Mouse (Mus musculus) hindbrain, embryonic 14.5 days (tissue): ENCODE measurements around the gene Pald1. TPM values are rescaled to one million over a fixed set of nuclear protein-coding genes. Genes with fewer than 3 reads are reported as not detected.

Experiments used
- ATAC-seq: fragments of 200-750 bp; cut with Nextera tagmentation; 2 replicates; pipeline ENCODE4 v1.8.0; 2017; ENCODE audit warnings: moderate number of reproducible peaks, mild to moderate bottlenecking, moderate TSS enrichment, moderate library complexity; ENCODE audit not compliant: low FRiP score
- DNase-seq: peaks from one replicate; pipeline ENCODE4 v3.0.0-alpha.2; 2015; ENCODE audit warnings: low spot score
- H3K27ac ChIP-seq: fragments of 300-500 bp; sonication (generic); 2 replicates; pipeline ENCODE4 v1.5.1; 2014; ENCODE audit warnings: mild to moderate bottlenecking, moderate library complexity
- H3K27me3 ChIP-seq: fragments of 300-500 bp; sonication (generic); 2 replicates; pipeline ENCODE4 v1.6.1; 2014; ENCODE audit warnings: mild to moderate bottlenecking, low read length, mixed read lengths; ENCODE audit not compliant: control insufficient read depth, insufficient read depth
- H3K36me3 ChIP-seq: fragments of 300-500 bp; sonication (generic); replicated peaks from 2 replicates; pipeline ENCODE4 v1.6.1; 2014; ENCODE audit not compliant: control insufficient read depth, insufficient read depth
- H3K4me1 ChIP-seq: fragments of 300-500 bp; sonication (generic); replicated peaks from 2 replicates; pipeline ENCODE4 v1.6.1; 2014; ENCODE audit warnings: antibody characterized with exemption, low read length, mixed read lengths; ENCODE audit not compliant: control insufficient read depth, insufficient read depth
- H3K4me2 ChIP-seq: fragments of 300-500 bp; sonication (generic); replicated peaks from 2 replicates; pipeline ENCODE4 v1.6.1; 2014; ENCODE audit warnings: mild to moderate bottlenecking, moderate library complexity
- H3K4me3 ChIP-seq: fragments of 300-500 bp; sonication (generic); replicated peaks from 2 replicates; pipeline ENCODE4 v1.5.1; 2014; ENCODE audit warnings: mild to moderate bottlenecking, low read length
- H3K9ac ChIP-seq: fragments of 300-500 bp; sonication (generic); 2 replicates; pipeline ENCODE4 v1.6.1; 2014
- H3K9me3 ChIP-seq: fragments of 300-500 bp; sonication (generic); 2 replicates; pipeline ENCODE4 v1.6.1; 2016; ENCODE audit warnings: low read length; ENCODE audit not compliant: control insufficient read depth
- WGBS: fragments of 180-500 bp; shearing (Covaris S2); extraction: QIAGEN DNeasy Blood & Tissue Kit; methylation state at CpG from one replicate; pipeline ENCODE4 v1.1.7; 2014; 5-methylcytosine and 5-hydroxymethylcytosine counted together
- polyA plus RNA-seq: library from polyadenylated mRNA; unstranded; fragments of >200 nt; fragmentation: Nextera tagmentation; extraction: Ambion mirVana; gene quantifications from 2 replicates; pipeline ENCODE4 v1.2.1, GENCODE M21; 2014

Pald1 gene
- polyA plus RNA-seq, 1 experiment from 2014 or later = 26.7 TPM

DNA sequence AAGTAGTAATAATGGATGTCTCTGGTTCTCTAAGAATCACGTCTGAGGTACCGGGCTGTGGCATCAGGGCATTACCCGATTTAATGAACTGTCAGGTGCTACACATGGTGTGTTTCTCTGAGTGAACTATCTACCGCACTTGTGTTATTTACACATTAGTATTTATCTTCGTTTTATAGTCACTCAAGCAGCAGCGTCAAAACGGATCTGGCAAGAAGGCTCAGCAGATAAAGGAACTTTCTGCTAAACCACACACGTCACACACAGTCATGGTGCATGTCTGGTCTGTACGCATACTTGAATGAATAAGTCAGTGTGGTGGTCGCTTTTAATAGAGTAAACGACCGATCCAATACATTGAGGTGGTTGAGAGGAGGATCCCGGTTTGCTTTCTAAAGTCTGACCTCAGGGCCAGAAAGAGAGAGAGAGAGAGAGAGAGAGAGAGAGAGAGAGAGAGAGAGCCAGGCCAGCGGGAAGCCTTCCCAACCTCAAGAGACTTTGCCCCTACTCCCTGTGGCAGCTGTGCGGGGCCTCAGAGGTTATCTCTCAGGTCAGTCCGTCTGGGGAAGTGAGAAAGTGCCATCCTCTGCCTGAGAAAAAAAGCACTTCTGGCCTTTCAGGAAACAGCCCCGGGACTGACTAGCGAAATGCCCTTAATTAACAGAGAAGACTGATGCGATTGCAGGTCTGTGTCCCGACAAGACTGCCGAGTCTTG, 29.7 kb upstream of the Pald1 start:
- no peaks in the 10 kb centered on the region for H3K36me3 ChIP-seq
- no peak overlapping the region for H3K4me2 ChIP-seq
- H3K27me3 ChIP-seq = peaks cover 20% of the 10 kb centered on the region
- H3K4me3 ChIP-seq = no peak overlapping the region
- H3K4me1 ChIP-seq = peaks cover 3% of the 10 kb centered on the region; the same call in 1 of the 2 replicates
- DNase-seq (no peak), ATAC-seq (no peak)
- H3K9ac ChIP-seq = no peak overlapping the region
- 61% methylated on average over 21 of the region's 21 CpGs for WGBS
- H3K27ac ChIP-seq = no peak overlapping the region
- H3K9me3 ChIP-seq = no peaks in the 10 kb centered on the region

DNA sequence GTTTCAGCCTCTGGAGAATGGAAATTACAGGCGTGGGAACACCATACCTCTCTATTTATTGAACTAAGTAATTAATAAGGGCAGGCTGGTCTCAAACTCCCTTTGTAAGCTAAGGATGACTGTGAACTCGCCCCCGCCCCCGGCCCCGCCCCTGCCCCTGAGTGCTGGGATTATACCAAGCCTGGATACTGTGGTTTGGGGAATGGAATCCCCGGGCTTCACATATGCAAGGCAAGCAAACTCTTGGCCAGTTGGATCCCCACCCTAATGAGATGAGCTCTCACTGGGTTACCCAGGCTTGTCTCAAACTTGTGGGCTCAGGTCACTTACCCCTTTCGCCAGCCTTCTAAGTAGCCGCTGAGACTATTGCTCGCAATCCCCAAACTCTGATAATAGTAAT, 26.9 kb upstream of the Pald1 start:
- Histone ChIP-seq H3K27me3 (no peaks in the 10 kb centered on the region), H3K4me1 (no peaks in the 10 kb centered on the region), H3K4me3 (no peak overlapping the region), H3K9ac (no peak overlapping the region), H3K9me3 (no peaks in the 10 kb centered on the region), H3K4me2 (no peak overlapping the region), H3K27ac (no peak overlapping the region), H3K36me3 (no peaks in the 10 kb centered on the region)
- DNase-seq (no peak), ATAC-seq (no peak)
- WGBS = 32% methylated on average over 9 of the region's 9 CpGs

DNA sequence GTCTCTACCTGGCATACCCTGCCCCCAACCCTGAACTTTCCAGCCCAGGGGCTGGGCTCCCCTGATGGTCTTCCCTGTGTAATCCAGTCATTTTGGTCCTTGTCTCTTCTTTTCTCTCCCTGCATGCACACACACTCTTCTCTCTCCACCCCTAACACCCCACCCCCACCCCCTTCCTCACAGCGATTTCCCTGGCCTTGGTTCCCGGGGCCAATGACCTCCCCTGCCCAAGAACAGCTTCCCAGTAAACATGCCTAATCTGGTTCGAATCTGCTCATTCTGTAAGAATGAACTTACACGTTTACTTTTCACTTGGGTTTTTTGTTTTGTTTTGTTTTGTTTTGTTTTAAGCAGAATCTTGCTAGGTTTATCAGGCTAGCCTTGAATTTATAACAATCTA, 26.4 kb upstream of the Pald1 start:
- H3K4me1 ChIP-seq = no peaks in the 10 kb centered on the region
- ATAC-seq = no peak

DNA sequence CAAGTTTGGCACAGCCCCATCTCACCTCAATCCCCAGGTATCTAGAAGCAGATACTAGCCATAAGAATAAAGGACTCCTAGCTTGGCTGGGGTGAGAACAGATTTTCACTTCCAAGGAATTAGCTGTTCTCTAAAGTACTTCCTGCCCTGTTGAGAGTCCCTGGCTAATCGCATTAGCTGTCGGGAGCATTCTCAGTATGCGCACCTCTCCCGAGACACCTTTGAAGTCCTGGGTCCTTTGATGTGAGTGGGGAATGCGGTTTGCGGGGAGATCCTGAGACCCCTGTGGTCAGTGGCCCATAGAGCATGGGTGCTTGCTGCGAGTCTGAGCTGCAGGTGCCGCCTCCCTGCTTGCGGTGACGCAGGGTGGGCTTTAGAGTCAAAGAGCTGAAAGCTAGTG, 22.6 kb upstream of the Pald1 start:
- H3K9ac ChIP-seq = no peak overlapping the region
- no peak overlapping the region for H3K4me2 ChIP-seq
- no peak overlapping the region for H3K27ac ChIP-seq
- no peak for DNase-seq
- H3K9me3 ChIP-seq = no peaks in the 10 kb centered on the region
- 21% methylated on average over 10 of the region's 10 CpGs for WGBS
- no peaks in the 10 kb centered on the region for H3K36me3 ChIP-seq
- ATAC-seq = no peak
- no peaks in the 10 kb centered on the region for H3K27me3 ChIP-seq
- H3K4me1 ChIP-seq = no peaks in the 10 kb centered on the region
- H3K4me3 ChIP-seq = no peak overlapping the region

More for the DNA sequence above, 26.4 kb upstream of the Pald1 start:
- H3K4me3 ChIP-seq = no peak overlapping the region
- H3K27me3 ChIP-seq = no peaks in the 10 kb centered on the region
- no peak for DNase-seq
- 6% methylated on average over 4 of the region's 4 CpGs for WGBS
- no peaks in the 10 kb centered on the region for H3K36me3 ChIP-seq
- no peak overlapping the region for H3K27ac ChIP-seq
- H3K9ac ChIP-seq = no peak overlapping the region
- H3K9me3 ChIP-seq = no peaks in the 10 kb centered on the region
- H3K4me2 ChIP-seq = no peak overlapping the region

DNA sequence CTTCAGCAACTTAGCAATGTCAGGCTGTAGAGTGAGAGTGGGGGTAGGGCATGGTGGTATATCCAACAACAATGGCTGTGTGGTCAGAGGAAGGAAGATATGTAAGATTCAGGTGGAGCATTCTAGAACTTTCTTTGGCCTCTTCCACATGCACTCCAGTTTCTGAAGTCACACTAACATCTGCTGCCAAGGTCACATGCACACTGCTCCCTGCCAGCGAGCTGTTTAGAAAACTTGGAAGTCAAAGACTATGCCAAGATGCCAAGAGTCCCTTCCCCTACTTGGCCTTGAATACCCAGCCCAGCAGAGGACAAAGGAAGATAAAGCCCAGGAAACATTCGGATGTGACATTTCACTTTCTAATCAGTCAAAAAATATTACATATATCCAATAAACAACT, 19.6 kb upstream of the Pald1 start:
- DNase-seq = no peak
- no peak overlapping the region for H3K4me3 ChIP-seq
- ATAC-seq = no peak
- 96% methylated on average over 2 of the region's 2 CpGs for WGBS
- H3K4me2 ChIP-seq = no peak overlapping the region
- H3K27me3 ChIP-seq = no peaks in the 10 kb centered on the region
- no peaks in the 10 kb centered on the region for H3K4me1 ChIP-seq
- no peak overlapping the region for H3K27ac ChIP-seq
- H3K9ac ChIP-seq = no peak overlapping the region
- H3K36me3 ChIP-seq = no peaks in the 10 kb centered on the region
- H3K9me3 ChIP-seq = no peaks in the 10 kb centered on the region

GRCm38 (mm10) chr10:61402480-61402879, 19.1 kb upstream of the Pald1 start:
- H3K36me3 ChIP-seq = no peaks in the 10 kb centered on the region
- H3K27me3 ChIP-seq = no peaks in the 10 kb centered on the region
- no peaks in the 10 kb centered on the region for H3K4me1 ChIP-seq
- WGBS = 74% methylated on average over 5 of the region's 5 CpGs
- no peak for ATAC-seq
- no peak overlapping the region for H3K9ac ChIP-seq
- DNase-seq = no peak
- H3K4me3 ChIP-seq = no peak overlapping the region
- H3K9me3 ChIP-seq = no peaks in the 10 kb centered on the region
- no peak overlapping the region for H3K27ac ChIP-seq
- H3K4me2 ChIP-seq = no peak overlapping the region

DNA sequence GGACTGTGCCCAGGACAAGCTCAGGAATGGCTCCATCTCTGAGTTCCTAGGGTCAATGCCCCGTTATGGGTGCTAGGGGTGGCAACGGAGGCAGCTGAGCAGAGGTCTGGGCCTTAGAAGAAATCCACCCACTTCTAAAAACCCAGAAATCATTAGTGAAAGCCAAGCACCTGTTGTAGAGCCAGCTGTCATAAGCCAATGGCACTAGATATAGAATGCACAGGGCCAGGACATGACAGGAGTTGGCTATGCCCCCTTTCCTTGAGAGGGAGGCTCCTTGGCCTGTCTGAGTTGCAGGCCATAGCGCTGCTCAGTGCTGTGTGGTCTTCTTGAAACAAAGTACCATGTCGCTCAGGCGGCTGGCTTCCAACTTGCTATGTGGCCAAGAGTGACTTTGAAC, 17.1 kb upstream of the Pald1 start:
- WGBS = 89% methylated on average over 5 of the region's 5 CpGs
- DNase-seq (no peak), ATAC-seq (no peak)
- Histone ChIP-seq H3K36me3 (no peaks in the 10 kb centered on the region), H3K4me3 (no peak overlapping the region), H3K4me2 (no peak overlapping the region), H3K9ac (no peak overlapping the region), H3K9me3 (no peaks in the 10 kb centered on the region), H3K27me3 (no peaks in the 10 kb centered on the region), H3K4me1 (no peaks in the 10 kb centered on the region), H3K27ac (no peak overlapping the region)

GRCm38 (mm10) chr10:61399156-61399734, 15.9 kb upstream of the Pald1 start:
- no peak overlapping the region for H3K27ac ChIP-seq
- H3K4me3 ChIP-seq = no peak overlapping the region
- H3K36me3 ChIP-seq = no peaks in the 10 kb centered on the region
- DNase-seq (peak; percentile 92), ATAC-seq (peak; percentile 87)
- no peak overlapping the region for H3K4me2 ChIP-seq
- no peaks in the 10 kb centered on the region for H3K9me3 ChIP-seq
- no peak overlapping the region for H3K9ac ChIP-seq
- no peaks in the 10 kb centered on the region for H3K4me1 ChIP-seq
- WGBS = 27% methylated on average over 13 of the region's 13 CpGs
- H3K27me3 ChIP-seq = no peaks in the 10 kb centered on the region

DNA sequence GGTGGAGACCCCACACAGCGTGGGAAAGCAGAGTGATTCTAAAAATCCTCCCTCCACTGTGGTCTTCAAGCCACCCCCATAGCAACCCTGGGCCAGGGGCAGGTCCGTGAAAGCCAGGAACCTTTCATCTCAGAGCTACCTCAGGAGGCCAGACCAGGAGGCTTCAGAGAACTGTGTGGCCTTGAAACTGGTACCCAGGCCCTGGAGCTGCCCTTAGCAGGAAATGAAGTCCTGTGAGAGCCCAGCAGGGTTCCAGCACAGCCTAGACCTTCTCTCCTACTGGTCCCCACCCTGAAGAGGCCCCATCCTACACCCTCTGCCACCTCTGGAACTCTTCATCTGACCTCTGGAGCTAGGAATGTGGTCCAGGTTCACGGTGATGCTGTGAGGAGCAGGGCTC, 14.8 kb upstream of the Pald1 start:
- no peak overlapping the region for H3K27ac ChIP-seq
- 49% methylated on average over 3 of the region's 3 CpGs for WGBS
- no peaks in the 10 kb centered on the region for H3K36me3 ChIP-seq
- ATAC-seq (no peak), DNase-seq (no peak)
- H3K4me1 ChIP-seq = no peaks in the 10 kb centered on the region
- H3K27me3 ChIP-seq = no peaks in the 10 kb centered on the region
- no peak overlapping the region for H3K4me3 ChIP-seq
- H3K4me2 ChIP-seq = no peak overlapping the region
- no peaks in the 10 kb centered on the region for H3K9me3 ChIP-seq
- H3K9ac ChIP-seq = no peak overlapping the region
